Mouse (Mus musculus): ENCODE measurements around the gene Neurod1.
A peak's percentile ranks its signal among the peaks of the same experiment; 100 is the strongest.

The Neurod1 gene

GRCm38 (mm10) chr2:79456575-79457349, at the start of gene Neurod1, which contains the start of gene Cerkl:
Gene Neurod1 (minus strand): TSS chr2:79456751.
Gene Cerkl (minus strand): TSS chr2:79456785.
- DNase-seq (ENCODE audit: low read depth): no peak

DNA sequence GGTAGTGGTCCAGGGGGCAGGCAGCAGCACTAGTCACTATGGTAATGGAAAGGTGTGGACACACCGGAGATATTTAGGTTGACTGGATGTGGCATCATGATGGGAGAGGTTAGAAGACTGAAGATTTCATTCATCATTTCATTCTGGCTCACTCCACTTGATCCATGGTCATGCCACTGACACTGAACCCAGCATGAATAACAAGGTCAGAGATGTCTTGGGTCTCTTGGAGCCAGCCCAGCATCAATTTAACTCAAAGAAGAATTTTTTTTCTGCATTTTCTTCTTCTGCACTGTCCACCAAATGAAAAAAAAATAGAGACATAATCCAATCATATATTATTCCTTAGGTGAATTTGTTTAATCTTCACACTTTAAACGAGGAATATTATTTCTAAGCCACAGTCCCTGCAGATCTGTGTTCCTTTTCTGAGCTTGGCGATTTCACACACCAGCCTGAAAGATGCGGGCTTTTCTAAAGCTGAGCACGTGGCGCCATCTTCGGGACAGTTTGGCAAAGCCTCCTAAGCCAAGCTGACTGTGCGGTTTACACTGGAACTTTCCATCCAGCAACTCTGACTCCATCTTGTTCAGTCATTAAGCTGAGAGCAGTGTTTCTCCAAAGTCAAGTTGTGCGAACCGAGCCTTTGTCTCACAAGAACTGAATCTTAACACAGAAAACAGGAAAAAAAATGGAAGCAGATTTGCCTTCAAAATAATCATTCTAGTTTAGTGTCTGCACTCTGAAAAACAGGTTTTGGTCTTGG, 42.6 kb upstream of the Neurod1 start:
- peak; percentile 66 for DNase-seq (ENCODE audit: low read depth)

- DNase-seq (ENCODE audit: low read depth): no peak
Measured at GRCm38 (mm10) chr2:79485127-79485526, 28.6 kb upstream of the Neurod1 start.

- no peak for DNase-seq (ENCODE audit: low read depth)
Measured at GRCm38 (mm10) chr2:79482511-79482910, 26.0 kb upstream of the Neurod1 start.

DNA sequence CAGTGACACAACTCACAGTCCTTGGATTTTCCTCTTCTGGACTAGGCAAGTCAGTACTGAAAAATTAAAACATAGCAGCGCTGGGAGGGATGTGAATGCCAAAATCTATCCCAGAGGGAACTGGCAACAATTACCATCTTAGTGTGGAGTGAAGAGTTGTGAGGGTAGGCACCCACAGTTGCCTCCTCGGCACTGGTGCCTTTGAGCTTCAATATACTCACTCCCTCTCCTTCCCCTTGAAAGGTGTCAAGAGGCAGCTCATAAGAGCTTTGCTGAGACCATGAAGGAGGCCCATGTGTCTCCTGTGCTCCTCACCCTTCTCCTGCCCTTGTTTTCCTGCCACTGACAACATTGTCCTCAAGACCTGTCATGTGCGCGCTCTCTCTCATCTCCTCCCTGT, 5.9 kb upstream of the Neurod1 start:
- no peak for DNase-seq (ENCODE audit: low read depth)

DNA sequence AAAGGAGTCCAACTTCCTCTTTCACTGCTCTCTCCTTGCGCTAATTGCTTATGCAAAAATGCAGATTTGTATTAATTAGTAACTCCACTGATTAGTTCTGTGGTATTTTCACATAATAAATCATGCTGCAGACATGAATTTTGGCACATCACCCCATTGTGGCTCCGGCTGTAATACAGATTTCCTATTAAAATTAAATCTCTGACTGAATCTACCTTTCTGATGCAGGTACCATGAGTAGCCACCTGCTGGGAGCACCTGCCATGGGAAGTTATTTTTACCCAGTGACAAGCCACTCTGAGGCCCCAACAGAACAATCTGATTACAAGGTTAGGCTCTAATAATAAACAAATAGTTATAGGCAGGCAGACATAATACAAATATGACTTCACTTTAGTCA, 5.3 kb upstream of the Neurod1 start:
- DNase-seq (ENCODE audit: low read depth): no peak

DNA sequence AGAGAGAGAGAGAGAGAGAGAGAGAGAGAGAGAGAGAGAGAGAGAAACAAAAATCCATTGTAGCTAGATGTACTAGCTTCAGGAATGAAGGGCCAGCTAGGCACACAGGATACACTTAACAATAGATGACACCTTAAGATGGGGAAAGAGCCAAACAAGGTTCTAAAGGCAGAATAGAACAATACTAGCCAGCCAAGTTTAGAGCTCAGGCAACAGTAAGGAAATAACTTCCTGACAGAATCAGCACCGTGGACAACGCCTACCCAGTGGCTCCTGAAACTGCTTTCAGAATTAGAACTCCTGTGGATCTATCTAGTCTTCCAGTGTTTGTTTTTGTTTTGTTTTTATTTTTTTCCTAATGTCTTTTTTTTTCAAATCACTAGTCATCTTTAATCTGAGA, 4.0 kb upstream of the Neurod1 start:
- DNase-seq (ENCODE audit: low read depth): no peak

DNA sequence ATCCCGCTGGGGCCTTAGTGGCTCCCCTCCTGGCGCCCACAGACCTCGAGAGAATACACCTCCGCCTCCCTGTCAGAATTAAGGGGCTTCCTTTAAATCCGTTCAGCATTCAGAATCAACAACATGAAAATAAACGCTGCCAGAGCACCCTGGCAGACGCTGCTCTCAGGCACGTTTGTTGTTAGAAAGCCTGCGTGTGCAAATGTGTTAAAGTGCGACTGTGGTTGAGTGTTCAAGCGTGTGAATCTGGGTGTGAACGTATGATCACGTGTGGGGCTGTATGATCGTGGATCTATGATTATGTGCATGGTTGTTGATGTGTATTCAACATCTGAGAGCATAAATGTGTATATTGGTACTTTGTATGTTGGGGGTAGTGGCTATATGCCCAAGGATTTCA, 3.6 kb upstream of the Neurod1 start:
- DNase-seq (ENCODE audit: low read depth): no peak

DNA sequence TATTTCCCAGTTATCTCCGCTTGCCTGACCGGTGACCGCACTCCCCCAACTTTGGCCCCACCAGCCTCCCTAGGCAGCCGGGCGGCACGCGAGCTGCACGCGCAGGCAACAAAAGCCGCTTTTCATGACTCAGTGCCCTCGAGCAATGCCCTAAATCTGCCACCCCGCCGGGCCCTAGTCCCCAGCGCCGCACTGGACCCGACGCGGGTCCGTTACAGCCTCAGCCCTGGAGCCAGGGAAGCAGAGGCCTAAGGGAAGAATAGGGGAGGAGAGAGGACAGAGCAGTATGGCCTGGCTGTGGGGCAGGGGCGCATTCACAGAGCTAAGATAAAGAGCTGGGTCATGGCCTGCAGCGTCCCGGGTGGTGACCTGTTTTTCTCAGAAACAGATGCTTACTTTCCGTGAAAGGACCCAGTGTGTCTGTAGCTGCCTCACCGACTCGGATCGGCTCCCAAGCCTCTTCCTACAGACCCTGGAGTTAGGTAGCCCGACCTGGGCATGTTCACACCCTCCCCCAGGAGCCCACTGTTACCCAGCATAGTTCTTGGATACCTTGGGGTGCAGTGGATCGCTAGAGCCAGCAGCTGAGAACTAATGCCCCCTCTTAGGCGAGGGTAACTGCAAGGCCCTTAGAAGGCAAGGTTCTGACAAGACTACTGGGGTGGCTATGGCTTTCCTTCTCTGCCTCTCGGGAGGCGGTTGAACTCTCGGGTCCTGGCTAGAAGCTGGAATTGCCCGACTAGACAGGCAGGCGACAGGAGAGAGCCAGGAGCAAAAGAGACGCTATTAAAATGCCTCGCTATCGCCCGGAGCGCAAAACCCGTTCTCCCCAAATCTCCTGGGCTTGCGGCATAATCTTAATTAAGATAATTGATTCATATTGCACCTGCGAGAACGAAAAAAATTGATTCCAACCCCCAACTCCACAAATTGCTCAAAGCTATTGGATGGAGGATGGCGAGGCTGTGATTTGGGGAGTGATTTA, 2.8 kb upstream of the Neurod1 start:
- no peak for DNase-seq (ENCODE audit: low read depth)

- DNase-seq (ENCODE audit: low read depth): no peak
Measured at GRCm38 (mm10) chr2:79457932-79458331, 1.4 kb upstream of the Neurod1 start.

DNA sequence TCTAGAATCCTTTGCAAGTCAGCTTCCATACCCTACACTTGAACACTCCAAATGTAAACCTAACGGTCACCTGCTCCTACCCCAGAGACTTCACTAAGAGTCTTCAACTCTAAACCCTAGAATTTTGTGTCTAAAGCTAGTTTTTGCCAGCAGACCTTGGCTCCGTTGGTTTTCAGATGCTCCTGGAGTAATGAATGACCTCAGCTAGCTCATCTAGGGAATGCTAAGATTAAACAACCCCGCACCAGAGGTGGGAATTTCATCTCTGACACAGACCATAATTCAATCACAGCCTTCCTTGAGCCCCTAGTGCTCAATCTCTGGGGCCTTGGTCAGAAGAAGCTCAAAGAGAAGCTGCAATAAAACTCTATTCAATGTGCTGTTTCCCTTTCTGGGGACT, 883 bp upstream of the Neurod1 start:
- DNase-seq (ENCODE audit: low read depth): no peak

- DNase-seq (ENCODE audit: low read depth): no peak
Measured at GRCm38 (mm10) chr2:79455646-79456045, 905 bp downstream of the Neurod1 start.

DNA sequence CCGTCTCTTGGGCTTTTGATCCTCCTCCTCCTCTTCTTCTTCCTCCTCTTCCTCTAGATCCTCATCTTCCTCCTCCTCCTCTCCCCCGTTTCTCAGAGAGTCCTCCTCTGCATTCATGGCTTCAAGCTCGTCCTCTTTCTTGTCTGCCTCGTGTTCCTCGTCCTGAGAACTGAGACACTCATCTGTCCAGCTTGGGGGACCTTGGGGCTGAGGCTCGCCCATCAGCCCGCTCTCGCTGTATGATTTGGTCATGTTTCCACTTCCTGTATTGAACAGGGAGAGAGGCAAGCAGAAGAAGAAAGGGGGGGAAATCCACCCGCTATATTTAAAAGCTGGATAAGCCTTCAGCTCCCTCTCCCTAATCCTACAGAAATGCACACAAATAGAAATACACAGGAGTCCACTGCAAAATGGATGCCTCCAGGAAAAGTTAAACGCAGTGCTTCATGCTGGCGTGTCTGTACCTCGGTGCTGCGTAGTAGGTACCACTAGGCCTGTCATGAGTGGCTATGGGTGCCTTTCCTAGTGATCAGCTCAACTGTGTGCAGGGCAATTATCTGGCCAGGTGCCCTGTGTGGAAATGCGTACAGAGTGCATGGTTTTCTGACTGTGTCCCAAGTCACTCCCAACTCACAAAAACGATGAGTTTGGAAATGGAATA, 1.6 kb downstream of the Neurod1 start:
- DNase-seq (ENCODE audit: low read depth): no peak

DNA sequence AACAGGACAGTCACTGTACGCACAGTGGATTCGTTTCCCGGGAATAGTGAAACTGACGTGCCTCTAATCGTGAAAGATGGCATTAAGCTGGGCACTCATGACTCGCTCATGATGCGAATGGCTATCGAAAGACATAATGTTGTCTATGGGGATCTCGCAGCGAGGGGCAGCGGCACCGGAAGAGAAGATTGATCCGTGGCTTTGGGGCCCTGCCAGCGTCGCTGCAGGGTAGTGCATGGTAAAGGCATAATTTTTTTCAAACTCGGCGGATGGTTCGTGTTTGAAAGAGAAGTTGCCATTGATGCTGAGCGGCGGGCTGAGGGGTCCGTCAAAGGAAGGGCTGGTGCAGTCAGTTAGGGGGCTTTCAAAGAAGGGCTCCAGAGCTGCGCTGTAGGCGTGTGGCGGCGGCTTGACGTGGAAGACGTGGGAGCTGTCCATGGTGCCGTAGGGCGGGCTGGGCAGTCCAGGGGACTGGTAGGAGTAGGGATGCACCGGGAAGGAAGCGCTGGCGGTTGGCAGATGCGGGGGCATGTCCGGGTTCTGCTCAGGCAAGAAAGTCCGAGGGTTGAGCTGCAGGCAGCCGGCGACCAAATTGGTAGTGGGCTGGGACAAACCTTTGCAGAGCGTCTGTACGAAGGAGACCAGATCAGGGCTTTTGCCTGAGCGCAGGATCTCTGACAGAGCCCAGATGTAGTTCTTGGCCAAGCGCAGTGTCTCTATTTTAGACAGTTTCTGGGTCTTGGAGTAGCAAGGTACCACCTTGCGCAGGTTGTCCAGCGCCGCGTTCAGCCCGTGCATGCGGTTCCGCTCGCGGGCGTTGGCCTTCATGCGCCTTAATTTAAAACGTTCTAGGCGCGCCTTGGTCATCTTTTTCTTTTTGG, 2.4 kb downstream of the Neurod1 start:
- DNase-seq (ENCODE audit: low read depth): no peak

DNA sequence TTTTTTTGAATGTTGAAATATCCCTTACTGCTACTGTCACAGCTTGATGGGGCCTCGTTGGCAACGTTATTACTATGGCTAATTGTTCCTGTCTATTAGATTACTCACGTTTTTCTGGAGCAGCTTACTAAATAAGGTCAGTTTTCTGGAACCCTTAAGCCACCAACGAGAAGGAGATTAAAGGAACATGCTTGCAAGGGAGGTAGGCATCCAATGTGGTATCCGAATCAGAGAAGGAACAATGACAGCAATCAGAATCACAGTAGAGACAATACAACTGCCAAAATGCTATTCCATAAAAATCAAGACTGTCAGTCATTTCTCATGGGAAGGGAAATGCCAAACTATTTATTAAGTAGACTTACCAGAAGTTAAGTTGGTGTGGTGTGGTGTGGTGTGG, 5.1 kb downstream of the Neurod1 start:
- no peak for DNase-seq (ENCODE audit: low read depth)

- no peak for DNase-seq (ENCODE audit: low read depth)
Measured at GRCm38 (mm10) chr2:79450684-79451394, 5.7 kb downstream of the Neurod1 start.

DNA sequence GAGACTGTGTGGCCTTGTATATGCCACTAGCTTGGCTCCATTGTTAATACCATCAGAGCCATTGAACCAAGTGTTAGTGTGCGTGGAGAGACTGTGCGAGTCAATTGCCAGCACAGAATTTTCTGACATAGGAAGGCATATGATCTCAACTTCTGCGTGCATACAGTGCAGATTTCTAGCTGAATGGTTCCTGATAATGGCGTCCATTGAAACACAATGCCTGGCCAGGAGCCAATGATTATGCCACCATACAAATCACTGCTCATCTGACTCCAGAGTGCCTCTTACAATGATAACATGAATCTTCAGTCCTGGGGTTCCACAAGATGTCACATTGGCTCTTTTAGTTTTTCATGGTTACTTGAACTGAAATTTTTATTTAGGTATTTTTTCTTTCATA, 7.2 kb downstream of the Neurod1 start:
- no peak for DNase-seq (ENCODE audit: low read depth)

DNA sequence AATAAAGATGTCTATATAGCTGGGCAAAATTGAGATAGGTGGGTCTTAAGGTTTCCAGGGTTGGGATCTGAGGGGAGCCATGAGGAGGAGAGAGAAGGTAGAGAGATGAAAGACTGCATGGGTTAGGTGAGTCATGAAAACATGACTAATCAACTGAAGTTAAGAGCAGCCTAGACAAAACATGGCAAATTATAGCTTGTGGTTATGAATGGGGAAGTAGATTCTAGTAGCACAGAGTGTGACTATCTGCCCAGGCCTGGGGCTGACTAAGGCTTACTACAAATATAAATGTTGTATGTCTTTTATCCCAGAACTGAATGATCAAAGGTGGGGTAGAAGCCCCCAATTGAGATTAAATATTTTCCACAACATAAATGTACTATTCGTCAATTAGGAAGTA, 9.4 kb downstream of the Neurod1 start:
- DNase-seq (ENCODE audit: low read depth): no peak

GRCm38 (mm10) chr2:79443861-79444620, 12.5 kb downstream of the Neurod1 start:
- DNase-seq (ENCODE audit: low read depth): no peak

All from fibroblast of lung, adult 2 months (primary cell).